Mouse (Mus musculus): Measurements from ENCODE around the gene Shb. TPM values are rescaled to one million over a fixed set of nuclear protein-coding genes. Genes with fewer than 3 reads are reported as not detected.

Gene Shb
- total RNA-seq, 4 experiments from 2014 or later = 23.7 to 44.2 (median 32.3) TPM

- DNase-seq (ENCODE audit: low spot score) = no peak
Measured at GRCm38 (mm10) chr4:45527562-45528354, 4.5 kb downstream of the Shb start.

- DNase-seq (ENCODE audit: low spot score) = no peak
Measured at GRCm38 (mm10) chr4:45526846-45527561, 5.3 kb downstream of the Shb start.

GRCm38 (mm10) chr4:45526175-45526574 lies 6.1 kb downstream of the Shb start:
- DNase-seq (ENCODE audit: low spot score) = no peak

GRCm38 (mm10) chr4:45525541-45525940 lies 6.7 kb downstream of the Shb start:
- DNase-seq (ENCODE audit: low spot score) = no peak

- no peak for DNase-seq (ENCODE audit: low spot score)
Measured at GRCm38 (mm10) chr4:45524602-45525001, 7.7 kb downstream of the Shb start.

GRCm38 (mm10) chr4:45523360-45523759 lies 8.9 kb downstream of the Shb start:
- DNase-seq (ENCODE audit: low spot score) = no peak

GRCm38 (mm10) chr4:45522956-45523355 lies 9.3 kb downstream of the Shb start:
- no peak for DNase-seq (ENCODE audit: low spot score)

- no peak for DNase-seq (ENCODE audit: low spot score)
Measured at GRCm38 (mm10) chr4:45522583-45522900, 9.7 kb downstream of the Shb start.

- DNase-seq (ENCODE audit: low spot score) = no peak
Measured at GRCm38 (mm10) chr4:45521705-45522582, 10.3 kb downstream of the Shb start.

GRCm38 (mm10) chr4:45520375-45520774 lies 11.9 kb downstream of the Shb start:
- no peak for DNase-seq (ENCODE audit: low spot score)

- no peak for DNase-seq (ENCODE audit: low spot score)
Measured at GRCm38 (mm10) chr4:45517399-45517798, 14.9 kb downstream of the Shb start.

- DNase-seq (ENCODE audit: low spot score) = no peak
Measured at GRCm38 (mm10) chr4:45515894-45516293, 16.4 kb downstream of the Shb start.

GRCm38 (mm10) chr4:45514406-45514805 lies 17.9 kb downstream of the Shb start:
- DNase-seq (ENCODE audit: low spot score) = no peak

- no peak for DNase-seq (ENCODE audit: low spot score)
Measured at GRCm38 (mm10) chr4:45513791-45514293, 18.4 kb downstream of the Shb start.

- no peak for DNase-seq (ENCODE audit: low spot score)
Measured at GRCm38 (mm10) chr4:45513340-45513739, 18.9 kb downstream of the Shb start.

- no peak for DNase-seq (ENCODE audit: low spot score)
Measured at GRCm38 (mm10) chr4:45510163-45510562, 22.1 kb downstream of the Shb start.

GRCm38 (mm10) chr4:45509416-45509815 lies 22.9 kb downstream of the Shb start:
- no peak for DNase-seq (ENCODE audit: low spot score)

- DNase-seq (ENCODE audit: low spot score) = no peak
Measured at GRCm38 (mm10) chr4:45508469-45508868, 23.8 kb downstream of the Shb start.

GRCm38 (mm10) chr4:45507476-45507875 lies 24.8 kb downstream of the Shb start:
- DNase-seq (ENCODE audit: low spot score) = no peak

GRCm38 (mm10) chr4:45507039-45507438 lies 25.2 kb downstream of the Shb start:
- no peak for DNase-seq (ENCODE audit: low spot score)

- no peak for DNase-seq (ENCODE audit: low spot score)
Measured at GRCm38 (mm10) chr4:45506613-45507012, 25.7 kb downstream of the Shb start.

GRCm38 (mm10) chr4:45505671-45506070 lies 26.6 kb downstream of the Shb start:
- DNase-seq (ENCODE audit: low spot score) = no peak

Data from heart, adult 8-10 months (tissue).